Mouse (Mus musculus) lung, postnatal 0 days (tissue): Measurements from ENCODE around the gene Atxn1l. TPM values are rescaled to one million over a fixed set of nuclear protein-coding genes. Genes with fewer than 3 reads are reported as not detected.

Experiments
- ATAC-seq: fragments of 200-750 bp; cut with Nextera tagmentation; 2 replicates; pipeline ENCODE4 v1.8.0; 2017; ENCODE audit warnings: moderate library complexity
- DNase-seq: peaks from one replicate; pipeline ENCODE4 v3.0.0-alpha.2; 2016; ENCODE audit warnings: low spot score
- H3K27ac ChIP-seq: fragments of 300-500 bp; sonication (generic); 2 replicates; pipeline ENCODE4 v1.5.1; 2014; ENCODE audit warnings: antibody characterized with exemption, mild to moderate bottlenecking, low read length, mixed read lengths
- H3K27me3 ChIP-seq: fragments of 300-500 bp; sonication (generic); replicated peaks from 2 replicates; pipeline ENCODE4 v1.6.1; 2014; ENCODE audit warnings: low read length, mixed read lengths; ENCODE audit not compliant: insufficient read depth
- H3K36me3 ChIP-seq: fragments of 300-500 bp; sonication (generic); 2 replicates; pipeline ENCODE4 v1.6.1; 2014; ENCODE audit warnings: low read length, mixed read lengths; ENCODE audit not compliant: insufficient read depth
- H3K4me1 ChIP-seq: fragments of 300-500 bp; sonication (generic); 2 replicates; pipeline ENCODE4 v1.6.1; 2014; ENCODE audit warnings: antibody characterized with exemption, low read depth, low read length, mixed read lengths; ENCODE audit not compliant: insufficient read depth
- H3K4me2 ChIP-seq: fragments of 300-500 bp; sonication (generic); replicated peaks from 2 replicates; pipeline ENCODE4 v1.6.1; 2014; ENCODE audit warnings: low read depth, mild to moderate bottlenecking, low read length, moderate library complexity, mixed read lengths
- H3K4me3 ChIP-seq: fragments of 300-500 bp; sonication (generic); 2 replicates; pipeline ENCODE4 v1.5.1; 2014; ENCODE audit warnings: low read depth, low read length
- H3K9ac ChIP-seq: fragments of 300-500 bp; sonication (generic); replicated peaks from 2 replicates; pipeline ENCODE4 v1.6.1; 2014; ENCODE audit warnings: low read depth, mild to moderate bottlenecking
- H3K9me3 ChIP-seq: fragments of 300-500 bp; sonication (generic); 2 replicates; pipeline ENCODE4 v1.6.1; 2016; ENCODE audit warnings: low read length, mixed read lengths
- CTCF ChIP-seq: IDR thresholded peaks from 2 replicates; pipeline ENCODE4 v1.5.1; 2016; ENCODE audit warnings: antibody characterized with exemption, mild to moderate bottlenecking
- EP300 ChIP-seq: IDR thresholded peaks from 2 replicates; pipeline ENCODE4 v1.6.1; 2016; ENCODE audit warnings: antibody characterized with exemption, mild to moderate bottlenecking, control low read depth
- WGBS: fragments of 180-500 bp; shearing (Covaris S2); extraction: QIAGEN DNeasy Blood & Tissue Kit; methylation state at CpG from one replicate; pipeline ENCODE4 v1.1.7; 2014; 5-methylcytosine and 5-hydroxymethylcytosine counted together
- polyA plus RNA-seq: library from polyadenylated mRNA; unstranded; fragments of >200 nt; fragmentation: Nextera tagmentation; extraction: Ambion mirVana; gene quantifications from 2 replicates; pipeline ENCODE4 v1.2.1, GENCODE M21; 2015

The Atxn1l gene
- 3.9 and 4.8 TPM in 2 replicates for polyA plus RNA-seq

- WGBS, result 2% methylated on average over 57 of the region's 59 CpGs
Observed at GRCm38 (mm10) chr8:109737237-109738048, at the start of gene Atxn1l. TSS of gene Atxn1l (minus strand) at chr8:109737739.

GRCm38 (mm10) chr8:109780548-109780947, 43.0 kb upstream of the Atxn1l start:
- Histone ChIP-seq H3K9me3 (no peaks in the 10 kb centered on the region), H3K4me2 (peak overlapping the region; percentile 65), H3K27me3 (no peaks in the 10 kb centered on the region), H3K4me1 (peaks cover 5% of the 10 kb centered on the region; the same call in 1 of the 2 replicates), H3K4me3 (0 out of 2 replicates have a peak overlapping the region, but pooled peaks have one; percentile 99), H3K36me3 (no peaks in the 10 kb centered on the region), H3K27ac (no peak overlapping the region), H3K9ac (0 out of 2 replicates have a peak overlapping the region, but pooled peaks have one; percentile 0)
- ATAC-seq, result no peak
- TF ChIP-seq CTCF (no peak), EP300 (no peak)
- no peak for DNase-seq
- 39% methylated on average over 4 of the region's 4 CpGs for whole genome bisulfite sequencing

More at GRCm38 (mm10) chr8:109737237-109738048, at the start of gene Atxn1l:
- H3K27me3 ChIP-seq, result no peaks in the 10 kb centered on the region
- peak within 1 kb of the TSS; percentile 84 for H3K4me2 ChIP-seq
- H3K9ac ChIP-seq, result peak within 1 kb of the TSS; percentile 94
- H3K27ac ChIP-seq, result peak within 1 kb of the TSS; percentile 79
- peak within 1 kb of the TSS; percentile 97 for H3K4me3 ChIP-seq
- H3K4me1 ChIP-seq, result peaks cover 6% of the 10 kb centered on the region; the same call in 1 of the 2 replicates
- DNase-seq, result peak; percentile 83
- no peaks in the 10 kb centered on the region for H3K9me3 ChIP-seq
- peak; percentile 92 for ATAC-seq
- H3K36me3 ChIP-seq, result peaks cover 11% of the 10 kb centered on the region; the same call in 1 of the 2 replicates
- TF ChIP-seq EP300 (no peak), CTCF (peak; percentile 79)

GRCm38 (mm10) chr8:109779431-109780228, 42.1 kb upstream of the Atxn1l start:
- Histone ChIP-seq H3K9ac (peak overlapping the region; percentile 97), H3K36me3 (no peaks in the 10 kb centered on the region), H3K27me3 (no peaks in the 10 kb centered on the region), H3K27ac (peak overlapping the region; percentile 98), H3K4me2 (peak overlapping the region; percentile 65), H3K9me3 (no peaks in the 10 kb centered on the region), H3K4me1 (peaks cover 5% of the 10 kb centered on the region; the same call in 1 of the 2 replicates), H3K4me3 (peak overlapping the region; percentile 99)
- ATAC-seq (no peak), DNase-seq (peak; percentile 67)
- WGBS, result 9% methylated on average over 24 of the region's 24 CpGs
- TF ChIP-seq CTCF (no peak), EP300 (no peak)

- Histone ChIP-seq H3K9me3 (no peaks in the 10 kb centered on the region), H3K4me2 (peak overlapping the region; percentile 65)
- DNase-seq, result peak; percentile 47
Observed at GRCm38 (mm10) chr8:109778993-109779421, 41.5 kb upstream of the Atxn1l start.

GRCm38 (mm10) chr8:109778280-109778977, 40.9 kb upstream of the Atxn1l start, which contains the start of gene Ap1g1:
TSS of gene Ap1g1 (plus strand) at chr8:109778554.
- Histone ChIP-seq H3K27me3 (no peaks in the 10 kb centered on the region), H3K9ac (peak within 1 kb of the TSS; percentile 97), H3K4me2 (peak within 1 kb of the TSS; percentile 65), H3K9me3 (no peaks in the 10 kb centered on the region), H3K4me1 (peaks cover 5% of the 10 kb centered on the region; the same call in 1 of the 2 replicates), H3K36me3 (no peaks in the 10 kb centered on the region), H3K27ac (peak within 1 kb of the TSS; percentile 98), H3K4me3 (peak within 1 kb of the TSS; percentile 99)
- peak; percentile 99 for ATAC-seq
- TF ChIP-seq CTCF, result no peak
- TF ChIP-seq EP300, result no peak
- peak; percentile 99 for DNase-seq
- under 1% methylated on average over 54 of the region's 64 CpGs for WGBS

More at GRCm38 (mm10) chr8:109778993-109779421, 41.5 kb upstream of the Atxn1l start:
- no peaks in the 10 kb centered on the region for H3K27me3 ChIP-seq
- WGBS, result under 1% methylated on average over 28 of the region's 32 CpGs
- H3K9ac ChIP-seq, result peak overlapping the region; percentile 97
- H3K36me3 ChIP-seq, result no peaks in the 10 kb centered on the region
- H3K4me1 ChIP-seq, result peaks cover 5% of the 10 kb centered on the region; the same call in 1 of the 2 replicates
- peak; percentile 39 for ATAC-seq
- TF ChIP-seq CTCF, result no peak
- no peak for TF ChIP-seq EP300
- peak overlapping the region; percentile 99 for H3K4me3 ChIP-seq
- H3K27ac ChIP-seq, result peak overlapping the region; percentile 98
